Mouse (Mus musculus) hindlimb bud, embryonic 11.5 days (tissue): Measurements from ENCODE around the gene Sf3a3.
"Not testable (repeated sequence)": the region's sequence is repeated elsewhere in the genome, so short reads cannot be mapped to it uniquely, and the experiment has no call there.

ENCODE experiments used
- DNase-seq: peaks from one replicate; pipeline ENCODE4 v3.0.0-alpha.2; 2012; ENCODE audit warnings: low read depth, low spot score; ENCODE audit errors: extremely low spot score

Sf3a3 gene

DNA sequence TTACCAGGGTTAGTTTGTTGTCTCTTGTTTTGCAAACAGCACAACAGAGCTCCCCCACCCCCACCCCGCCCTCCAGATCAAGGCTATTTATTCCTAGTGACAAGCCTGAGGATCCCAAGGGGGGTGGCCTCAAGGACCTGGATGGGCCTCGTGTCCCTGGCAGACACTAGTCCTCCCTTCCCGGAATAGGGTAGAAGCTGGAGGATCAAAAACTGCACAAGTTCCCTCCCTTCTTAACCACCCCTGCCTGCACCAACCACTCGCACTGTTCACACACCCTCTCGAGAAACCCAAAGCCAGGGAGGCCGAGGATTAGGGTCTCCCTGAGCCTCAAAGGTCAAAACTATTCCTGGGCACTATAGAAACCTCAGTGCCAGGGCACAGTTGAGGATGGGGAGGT, 14.8 kb upstream of the Sf3a3 start:
- DNase-seq = no peak

DNA sequence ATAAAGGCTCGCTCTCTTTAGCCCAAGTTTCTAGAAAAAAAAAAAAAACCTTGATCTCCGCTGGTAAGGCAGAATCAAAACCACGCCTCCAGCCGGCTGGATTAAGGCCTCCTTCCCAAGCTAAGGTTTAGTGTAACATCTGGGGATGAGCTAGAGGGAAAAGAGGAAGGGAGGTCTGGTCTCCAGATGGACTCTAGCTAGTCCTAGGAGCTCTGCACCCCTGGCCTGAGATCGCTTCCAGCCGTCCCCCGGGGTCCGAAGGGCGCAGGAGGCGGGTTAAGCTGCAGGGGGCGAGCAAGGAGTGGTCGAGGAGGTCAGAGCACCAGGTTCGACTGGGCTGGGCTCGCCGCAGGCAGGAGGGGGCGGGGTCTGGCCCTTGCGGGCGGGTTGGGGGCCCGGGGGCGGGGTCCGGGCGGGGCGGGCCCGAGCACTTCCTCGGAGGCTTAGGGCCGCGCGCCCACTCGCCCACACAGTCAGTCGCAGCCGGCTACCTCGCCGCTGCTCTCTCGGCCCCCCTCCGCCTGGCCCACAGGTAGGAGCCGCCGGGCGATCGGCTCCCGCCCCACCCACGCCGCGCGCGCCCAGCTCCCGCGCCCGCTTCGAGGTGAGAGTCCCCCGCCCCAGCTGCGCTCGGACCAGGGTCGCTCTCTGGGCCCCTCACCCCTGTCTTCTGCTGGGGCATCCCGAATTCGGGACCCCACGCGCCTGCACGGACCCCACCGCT, 14.2 kb upstream of the Sf3a3 start, which contains the start of gene Fhl3:
TSS of gene Fhl3 (plus strand) at position 454 of the 724 bp plus-strand sequence.
- no peak for DNase-seq

DNA sequence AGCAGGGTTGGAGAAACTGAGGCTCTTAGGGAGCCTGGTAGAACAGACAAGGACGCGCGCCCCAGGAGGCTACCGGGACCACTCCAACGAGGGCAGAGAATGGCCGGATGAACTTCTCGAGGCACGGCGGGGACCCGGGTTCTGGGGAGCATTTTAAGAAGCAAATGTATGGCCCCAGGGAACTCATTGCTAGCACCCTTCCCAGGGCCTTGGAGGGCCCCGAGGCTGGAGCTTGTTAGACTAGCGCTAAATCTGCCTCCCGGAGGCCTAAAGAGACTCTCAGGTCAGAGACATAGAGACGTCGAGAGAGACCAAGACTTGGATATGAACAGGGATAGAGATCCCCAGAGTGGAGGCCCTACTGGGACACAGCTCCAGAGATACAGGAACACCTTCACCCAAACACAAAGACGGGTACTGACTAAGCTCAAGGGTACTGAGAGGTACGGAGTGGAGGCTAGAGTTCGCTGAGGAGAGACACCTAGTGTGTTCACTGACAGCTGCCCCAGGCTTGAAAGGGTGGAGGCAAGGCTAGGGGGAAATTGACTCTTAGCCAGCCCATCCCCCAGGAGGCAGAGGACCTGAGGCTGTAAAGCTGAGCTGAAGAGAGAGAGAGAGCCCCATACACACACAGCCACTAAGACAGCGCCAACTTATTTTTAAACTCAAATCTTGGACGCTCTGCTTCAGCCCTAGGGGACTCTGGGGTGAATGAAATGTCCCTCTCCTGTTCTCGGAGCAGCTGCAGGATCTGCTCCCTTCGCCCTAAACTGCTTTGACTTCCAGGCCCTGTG, 13.3 kb upstream of the Sf3a3 start:
- DNase-seq = no peak

DNA sequence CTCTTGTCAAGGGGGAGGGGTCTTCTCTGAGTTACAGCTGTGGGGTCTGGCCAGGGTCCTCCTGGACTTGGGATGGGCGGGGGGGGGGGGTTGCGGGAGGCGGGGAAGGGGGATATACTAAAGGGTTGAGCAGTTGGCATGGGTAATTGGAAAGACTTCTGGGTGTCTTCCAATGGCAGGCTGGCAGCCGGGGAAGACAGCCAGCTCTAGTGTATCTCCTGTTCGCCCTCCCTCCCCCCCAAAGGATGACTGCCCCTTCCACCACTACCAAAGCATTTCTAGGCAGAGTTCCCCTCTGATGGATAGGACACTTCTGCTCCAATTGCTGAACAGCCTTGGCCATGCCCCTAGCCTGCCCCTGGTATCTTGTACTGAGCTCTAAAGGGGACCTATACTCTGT, 12.7 kb upstream of the Sf3a3 start:
- no peak for DNase-seq

DNA sequence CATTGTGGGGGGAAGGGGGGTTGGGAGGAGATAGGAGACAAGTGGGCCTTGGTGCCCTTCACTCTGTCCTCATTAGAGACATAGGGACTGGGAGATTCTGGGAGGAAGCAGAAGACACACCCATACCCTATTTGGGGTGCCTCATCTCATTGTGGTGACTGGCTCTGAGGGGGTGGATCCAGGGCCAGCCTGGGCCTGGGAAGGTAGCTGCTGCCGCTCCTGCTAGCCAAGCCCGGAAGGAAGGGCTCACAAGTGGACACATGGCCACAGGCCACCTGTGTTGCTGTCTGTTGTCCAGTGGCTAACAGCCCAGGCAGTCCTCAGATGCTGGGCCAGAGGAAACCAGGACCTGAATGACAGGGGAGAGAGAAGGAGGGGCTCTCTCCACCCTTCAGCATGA, 11.2 kb upstream of the Sf3a3 start:
- no peak for DNase-seq

DNA sequence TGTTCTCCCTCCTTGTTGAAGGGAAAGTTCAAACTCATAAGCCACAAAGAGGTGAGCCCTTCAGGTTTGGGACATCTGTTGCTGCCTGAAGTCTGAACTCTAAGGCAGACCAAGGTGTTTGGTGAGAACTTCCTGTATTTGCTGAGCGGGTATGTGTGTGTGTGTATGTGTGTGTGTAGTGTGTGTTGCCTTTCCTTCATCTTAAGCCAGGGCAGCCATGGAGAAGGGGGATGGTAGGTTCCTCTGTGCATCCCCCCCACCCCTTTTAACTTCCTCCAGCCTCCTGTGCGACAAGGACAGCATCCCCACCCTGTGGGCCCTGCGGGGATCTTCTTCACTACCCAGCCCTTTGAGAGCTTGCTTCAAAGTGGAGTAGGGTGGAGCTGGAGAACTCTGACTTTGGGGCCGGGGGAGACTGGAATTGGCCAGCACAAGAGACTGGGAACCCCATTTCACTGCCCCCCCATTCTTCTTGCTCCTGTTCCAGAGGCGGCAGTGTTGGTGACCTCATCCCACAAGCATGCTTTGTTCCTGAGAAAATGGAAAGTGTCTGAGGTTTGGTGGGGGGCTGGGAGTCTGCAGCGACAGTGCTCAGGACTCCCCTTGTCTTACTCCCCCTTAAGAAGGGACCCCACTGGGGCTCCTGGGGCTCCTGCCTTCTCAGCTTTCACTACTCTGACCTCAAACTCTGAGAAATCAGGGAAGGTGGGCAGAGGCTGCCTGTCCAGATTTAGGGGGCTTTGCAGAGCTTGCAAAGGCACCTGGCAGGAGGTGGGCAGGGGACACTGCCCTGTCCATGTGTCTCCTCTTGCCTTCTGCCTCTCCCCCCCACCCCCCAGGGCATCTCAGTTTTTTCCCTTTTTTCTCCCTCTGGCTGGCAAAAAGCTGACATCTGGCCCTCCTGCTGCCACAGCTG, 10.4 kb upstream of the Sf3a3 start:
- DNase-seq = no peak

DNA sequence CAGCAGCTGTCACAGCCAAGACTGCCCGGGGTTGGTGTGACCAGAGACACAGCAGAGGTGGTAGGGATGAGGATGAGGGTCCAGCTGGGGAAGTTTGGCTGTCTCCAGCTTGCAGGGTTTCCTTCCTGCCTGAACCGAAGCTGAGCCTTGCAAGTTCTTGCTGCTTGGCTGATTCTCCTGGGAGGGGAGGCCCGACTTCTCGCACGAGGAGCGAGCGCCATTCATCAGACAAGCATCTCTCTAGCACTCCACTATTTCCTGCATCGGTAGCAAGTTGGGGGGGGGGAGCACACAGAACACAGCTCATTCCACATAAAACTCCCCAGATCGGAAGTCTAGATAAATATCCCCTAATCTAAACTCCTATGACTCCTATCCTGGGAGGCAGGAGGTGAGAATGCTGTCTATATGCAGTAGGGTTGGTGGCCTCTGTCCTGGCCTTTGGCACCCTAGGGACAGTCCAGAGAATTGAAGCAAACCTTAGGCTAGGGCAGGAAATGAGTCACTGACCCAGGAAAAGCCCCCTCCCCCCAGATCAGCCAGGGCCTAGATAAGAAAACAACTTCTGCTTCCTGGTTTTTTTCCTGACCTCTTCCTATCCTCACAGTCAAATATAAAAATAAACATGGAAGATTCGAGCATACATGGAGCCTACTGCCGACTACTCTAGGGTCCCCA, 9.6 kb upstream of the Sf3a3 start:
- DNase-seq = no peak

DNA sequence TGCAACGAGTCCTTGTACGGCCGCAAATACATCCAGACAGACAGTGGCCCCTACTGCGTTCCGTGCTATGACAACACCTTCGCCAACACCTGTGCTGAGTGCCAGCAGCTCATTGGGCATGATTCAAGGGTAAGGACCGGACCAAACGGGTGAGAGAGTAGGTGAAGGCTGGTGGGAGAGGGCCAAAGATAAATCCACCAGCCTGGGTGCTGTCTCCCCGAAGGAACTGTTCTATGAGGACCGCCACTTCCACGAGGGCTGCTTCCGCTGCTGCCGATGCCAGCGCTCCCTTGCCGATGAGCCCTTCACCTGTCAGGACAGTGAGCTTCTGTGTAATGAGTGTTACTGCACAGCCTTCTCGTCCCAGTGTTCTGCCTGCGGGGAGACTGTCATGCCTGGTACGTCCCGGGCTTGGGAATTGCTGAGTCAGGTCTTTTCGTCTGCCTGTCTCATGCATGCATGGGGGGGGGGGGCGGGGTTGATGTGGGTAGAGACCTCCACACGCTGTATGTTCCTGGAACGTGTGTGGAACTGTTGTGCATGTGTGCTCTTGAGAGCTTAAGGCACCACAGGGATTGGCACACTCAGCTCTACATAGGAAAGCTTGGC, 8.8 kb upstream of the Sf3a3 start:
- no peak for DNase-seq

DNA sequence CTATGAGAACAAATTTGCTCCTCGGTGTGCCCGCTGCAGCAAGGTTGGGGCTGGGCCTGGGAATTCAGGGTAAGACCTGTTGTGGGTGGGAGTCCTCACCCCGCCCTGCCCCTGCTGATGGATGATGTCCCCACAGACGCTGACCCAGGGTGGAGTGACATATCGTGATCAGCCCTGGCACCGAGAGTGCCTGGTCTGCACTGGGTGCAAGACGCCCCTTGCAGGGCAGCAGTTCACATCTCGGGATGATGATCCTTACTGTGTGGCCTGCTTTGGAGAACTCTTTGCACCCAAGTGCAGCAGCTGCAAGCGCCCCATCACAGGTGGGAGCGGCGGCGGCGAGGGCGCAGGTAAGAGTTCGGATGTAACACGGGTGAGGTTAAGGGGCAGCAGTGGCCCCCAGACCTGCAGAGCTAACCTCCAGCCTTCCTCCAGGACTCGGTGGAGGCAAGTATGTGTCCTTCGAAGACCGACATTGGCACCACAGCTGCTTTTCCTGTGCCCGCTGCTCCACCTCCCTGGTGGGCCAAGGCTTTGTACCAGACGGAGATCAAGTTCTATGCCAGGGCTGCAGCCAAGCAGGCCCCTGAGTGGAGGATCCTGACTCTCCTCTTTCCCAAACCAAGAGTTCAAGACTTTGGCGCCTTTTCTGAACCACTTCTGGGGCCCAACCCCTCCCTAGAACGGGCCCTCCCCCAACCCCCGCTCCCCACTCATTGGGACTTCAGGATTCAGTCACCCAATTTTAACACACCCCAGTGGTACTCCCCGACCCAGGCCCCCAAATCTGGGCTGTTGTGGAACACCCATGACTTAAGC, 7.0 kb upstream of the Sf3a3 start:
- not testable (repeated sequence) for DNase-seq

DNA sequence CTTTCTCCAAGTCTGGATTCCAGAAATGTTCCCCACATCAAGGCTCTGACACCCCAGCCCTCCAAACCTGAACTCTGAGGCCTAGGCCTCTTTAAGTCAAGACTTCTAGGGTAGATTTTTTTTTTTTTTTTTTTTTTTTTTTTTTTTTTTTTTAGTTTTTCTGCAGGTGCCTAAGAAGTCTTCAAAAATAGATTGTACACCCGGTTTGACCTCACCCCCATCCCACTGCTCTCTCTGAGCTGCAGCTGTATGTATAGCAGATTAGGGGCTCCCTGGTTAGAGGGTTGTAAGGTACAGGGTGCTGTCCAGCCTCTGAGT, 6.4 kb upstream of the Sf3a3 start:
- DNase-seq = not testable (repeated sequence)

DNA sequence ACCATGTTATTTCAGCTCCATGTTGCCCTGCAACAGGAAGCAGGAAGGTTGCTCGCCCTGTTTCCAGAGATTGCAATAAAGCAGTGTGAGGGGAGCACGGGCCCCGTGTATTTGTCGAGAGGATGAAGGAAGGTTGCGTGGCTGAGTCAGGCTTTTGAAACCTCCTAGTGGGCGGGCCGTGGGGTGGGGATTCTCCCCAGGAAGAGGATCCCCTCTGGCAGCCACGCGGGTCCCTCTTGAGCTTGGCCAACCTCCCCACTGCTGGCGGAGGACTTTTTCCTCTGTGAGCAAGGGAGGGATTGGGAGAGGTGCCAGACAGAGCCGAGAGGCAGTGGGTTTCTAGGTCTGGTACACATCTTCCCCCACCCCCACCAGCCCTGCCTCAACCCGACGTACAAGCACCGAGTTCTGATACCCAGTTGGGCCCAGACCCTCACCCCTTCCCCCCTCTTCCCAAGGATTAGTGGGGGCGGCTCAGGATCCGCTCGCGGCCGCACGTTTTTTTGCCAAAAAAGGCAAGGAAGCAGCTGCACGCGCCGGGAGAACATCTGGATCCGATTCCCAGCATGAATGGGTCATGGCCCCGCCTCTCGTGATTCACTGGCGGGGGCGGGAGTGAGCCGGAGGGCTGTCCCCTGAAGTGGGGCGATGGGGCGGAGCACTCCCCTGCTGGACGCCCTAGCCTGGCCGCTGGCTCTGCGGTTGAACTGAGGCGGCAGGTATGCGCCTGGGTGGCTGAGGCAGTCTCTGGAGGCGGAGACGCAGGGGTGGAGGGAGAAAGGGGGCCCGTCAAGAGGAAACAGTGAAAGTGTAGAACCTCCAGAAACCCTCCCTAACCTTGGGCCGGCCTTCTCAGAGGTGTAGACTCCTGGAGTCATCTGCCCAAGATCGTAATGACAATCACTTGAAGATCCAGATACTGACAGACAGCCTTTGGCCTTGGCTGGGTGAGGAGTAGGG, 5.8 kb upstream of the Sf3a3 start:
- DNase-seq = no peak

DNA sequence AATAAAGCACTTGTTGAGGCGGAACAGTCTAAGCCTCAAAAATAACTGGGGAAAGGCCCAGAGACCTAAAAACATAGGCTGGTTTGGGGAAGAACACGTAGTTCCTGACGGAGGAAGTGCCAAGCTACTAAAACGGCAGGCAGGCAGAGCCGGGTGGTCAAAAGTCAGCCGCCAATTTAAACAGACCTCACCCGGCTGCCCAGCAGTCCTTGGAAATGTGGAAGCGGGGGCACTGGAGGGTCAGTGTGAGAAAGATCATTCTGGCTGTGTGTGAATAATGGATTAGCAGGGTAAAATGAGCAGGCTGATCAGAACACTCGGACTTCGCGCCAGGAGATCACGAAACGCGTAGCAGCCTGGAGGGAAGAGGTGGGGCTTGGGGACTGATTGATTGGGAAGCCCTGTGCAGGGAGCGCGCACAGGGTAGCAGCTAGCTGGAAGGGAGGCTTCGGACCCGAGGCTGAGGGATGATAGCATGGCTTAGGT, 4.6 kb upstream of the Sf3a3 start:
- DNase-seq = no peak

DNA sequence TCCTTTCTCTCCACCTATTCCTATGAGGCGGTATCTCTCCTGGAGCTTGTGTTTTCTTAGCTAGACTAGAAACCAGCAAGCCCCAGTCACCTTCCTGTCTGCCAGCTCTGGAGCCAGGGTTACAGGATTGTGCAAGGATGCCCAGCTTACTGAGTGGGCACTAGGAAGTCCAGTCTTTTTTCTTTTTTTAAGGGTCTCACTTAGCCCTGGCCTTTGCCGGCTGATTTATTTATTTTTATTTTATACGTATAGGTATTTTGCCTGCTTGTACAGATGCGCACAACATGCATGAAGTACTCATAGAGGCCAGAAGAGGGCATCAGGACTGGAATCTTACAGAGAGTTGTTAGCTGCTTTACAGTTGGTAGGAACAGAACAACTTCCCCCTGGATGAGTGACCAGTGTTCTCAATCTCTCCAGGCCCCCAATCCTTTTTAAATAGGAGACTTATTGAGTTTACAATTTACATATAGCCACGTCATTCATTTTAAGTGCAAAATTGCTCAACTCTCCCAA, 3.7 kb upstream of the Sf3a3 start:
- no peak for DNase-seq

DNA sequence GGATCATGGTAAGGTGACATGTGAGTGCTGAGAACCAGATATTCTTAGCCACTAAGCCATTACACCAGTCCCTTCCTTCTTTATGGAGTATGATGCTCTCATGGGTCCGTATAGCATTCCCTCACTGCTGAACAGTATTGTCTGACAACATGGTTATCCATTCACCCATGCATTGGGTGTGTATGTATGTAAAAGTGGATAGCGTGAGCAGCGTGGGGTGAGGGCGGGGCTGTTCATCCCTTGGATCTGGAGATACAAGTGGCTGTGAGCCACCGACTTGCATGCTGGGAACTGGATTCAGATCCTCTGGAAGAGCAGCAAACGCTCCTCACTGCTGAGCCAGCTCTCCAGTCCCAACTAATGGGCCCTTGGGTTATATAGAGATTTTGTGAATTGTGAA, 2.0 kb upstream of the Sf3a3 start:
- DNase-seq = no peak

DNA sequence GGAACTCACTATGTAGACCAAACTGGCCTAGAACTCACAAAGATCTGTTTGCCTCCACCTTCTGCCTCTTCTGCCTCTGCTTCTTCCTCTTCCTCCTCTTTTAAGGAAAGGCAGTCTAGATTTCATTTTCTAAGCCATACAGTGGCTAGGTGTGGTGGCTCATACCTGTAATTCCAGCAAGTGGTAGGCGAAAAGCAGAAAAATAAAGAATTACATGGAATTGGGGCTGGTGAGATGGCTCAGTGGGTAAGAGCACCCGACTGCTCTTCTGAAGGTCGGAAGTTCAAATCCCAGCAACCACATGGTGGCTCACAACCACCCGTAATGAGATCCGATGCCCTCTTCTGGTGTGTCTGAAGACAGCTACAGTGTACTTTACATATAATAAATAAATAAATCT, 726 bp upstream of the Sf3a3 start:
- DNase-seq = not testable (repeated sequence)

DNA sequence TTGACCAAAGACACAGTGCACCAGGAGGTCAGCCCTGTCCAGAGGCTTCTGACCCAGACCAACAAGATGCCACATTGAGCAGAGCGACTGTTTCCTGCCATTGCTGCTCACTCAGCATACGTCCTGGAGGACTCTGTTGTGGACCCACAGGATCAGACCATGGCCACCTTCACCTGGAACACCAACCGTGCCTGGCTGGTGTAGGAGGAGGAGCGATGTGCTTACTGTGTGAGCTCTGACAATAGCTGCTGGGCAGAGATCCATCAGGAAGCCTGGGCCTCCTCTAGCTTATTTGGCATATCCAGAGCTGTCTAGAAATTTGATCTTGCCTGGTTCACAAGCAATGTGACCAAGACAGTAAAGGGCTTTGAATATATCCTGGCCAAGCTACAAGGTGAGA, 4.5 kb downstream of the Sf3a3 start:
- DNase-seq = no peak

DNA sequence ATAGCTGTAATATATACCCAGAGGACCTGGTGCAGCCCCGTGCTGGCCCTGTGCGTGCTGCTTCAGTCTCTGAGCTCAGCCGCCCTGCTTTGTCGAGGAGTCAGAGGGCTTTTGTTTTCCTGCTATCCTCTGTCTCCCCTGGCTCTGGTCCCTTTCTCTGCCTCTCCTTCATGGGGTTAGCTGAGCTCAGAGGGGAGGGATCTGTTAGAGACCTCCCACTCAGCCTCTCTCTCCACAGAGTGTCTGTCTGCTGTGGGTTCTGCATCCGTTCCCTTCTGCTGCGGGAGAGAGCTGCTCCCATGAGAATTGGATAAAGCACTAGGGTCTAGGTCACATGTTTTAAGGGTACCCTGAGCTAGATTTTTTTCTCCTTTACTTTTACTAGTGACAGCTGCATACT, 11.5 kb downstream of the Sf3a3 start:
- no peak for DNase-seq

DNA sequence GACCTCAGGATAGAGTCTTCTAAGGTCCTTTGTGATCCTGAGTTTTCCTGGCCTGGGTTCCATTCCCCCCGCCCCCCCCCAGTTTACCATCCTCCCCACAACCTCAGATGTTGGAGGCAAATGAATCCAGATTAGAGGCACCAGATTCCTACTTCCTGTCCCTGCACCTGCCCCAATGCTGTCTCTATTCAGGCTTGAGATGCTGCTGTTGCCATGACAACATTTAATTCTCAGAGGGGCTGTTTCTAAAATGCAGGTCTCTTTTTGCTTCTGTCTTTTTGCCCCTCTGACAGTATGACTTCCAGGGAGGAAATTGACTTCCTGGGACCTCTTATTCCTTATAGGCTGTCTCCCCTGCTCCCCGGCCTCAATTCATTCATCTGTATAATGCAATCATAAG, 22.4 kb downstream of the Sf3a3 start:
- DNase-seq = no peak
